In the genomic region with DNA sequence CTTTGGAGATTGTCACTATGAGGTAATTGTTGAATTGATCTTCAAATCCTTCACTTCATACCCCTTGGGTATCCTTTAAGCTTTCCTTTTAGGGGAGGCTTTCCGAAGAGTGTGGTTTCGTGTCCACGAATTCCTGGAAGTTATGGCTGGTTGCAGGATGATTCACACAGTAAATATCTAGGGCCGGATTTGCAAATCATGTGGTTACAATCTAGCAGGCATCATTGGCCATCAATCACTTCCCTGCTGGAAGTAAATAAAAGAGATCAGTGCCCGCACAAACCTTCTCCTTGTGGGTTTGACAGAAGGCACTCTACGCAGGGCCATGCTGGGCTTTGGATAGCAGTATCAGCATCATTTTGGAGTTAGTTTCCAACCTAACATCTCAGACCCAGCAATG, we compare ENCODE assay signal across 28 mouse cellular contexts.
DNase-seq lines count a peak whose midpoint lies in the region; ATAC-seq and TF ChIP-seq lines count a peak whose summit lies in the region.
"Had no signal": no experiment of that assay in that cellular context is flagged by ENCODE, and none has a peak within 500 bp of the region (broad histone marks: within the 10 kb centered on the region; RNA-seq: fewer than 3 reads in every experiment).

No protein-coding gene starts in this region.

- H3K36me3 ChIP-seq in hindbrain, embryonic 16.5 days (ENCODE audit: control insufficient read depth, insufficient read depth, low read length): no peaks in the 10 kb centered on the region
- H3K36me3 ChIP-seq in midbrain, embryonic 10.5 days: no peaks in the 10 kb centered on the region
- H3K36me3 ChIP-seq: heart, embryonic 12.5 days; hindbrain, embryonic 10.5 days; limb, embryonic 13.5 days; liver, embryonic 12.5 days; midbrain, embryonic 12.5 days had no signal

- peaks cover 13% of the 10 kb centered on the region for H3K4me1 ChIP-seq in embryonic fibroblast, embryonic 13.5 days (ENCODE audit: control insufficient read depth, insufficient read depth, low read length)
- no peaks in the 10 kb centered on the region for H3K4me1 ChIP-seq in hindbrain, embryonic 16.5 days (ENCODE audit: control insufficient read depth, insufficient read depth, low read depth, low read length)
- H3K4me1 ChIP-seq in midbrain, embryonic 10.5 days: no peaks in the 10 kb centered on the region
- H3K4me1 ChIP-seq: hindbrain, embryonic 10.5 days; limb, embryonic 13.5 days; liver, embryonic 12.5 days; midbrain, embryonic 12.5 days had no signal

- TF ChIP-seq POLR2A in embryonic fibroblast, embryonic 13.5 days (IDR thresholded peaks at IDR 0.05; ENCODE audit: low read depth, low read length): no peak

- H3K27me3 ChIP-seq in hindbrain, embryonic 16.5 days (replicated peaks; ENCODE audit: control insufficient read depth, insufficient read depth, low read length): no peaks in the 10 kb centered on the region
- H3K27me3 ChIP-seq in midbrain, embryonic 10.5 days (ENCODE audit: low read depth, poor library complexity, severe bottlenecking): no peaks in the 10 kb centered on the region
- H3K27me3 ChIP-seq: heart, embryonic 12.5 days; limb, embryonic 13.5 days; liver, embryonic 12.5 days; midbrain, embryonic 12.5 days had no signal

- DNase-seq in adrenal gland, adult (ENCODE audit: inconsistent age in 2 of 2, low spot score in 1 of 2): peak; percentile 37 to 88
- no peak for DNase-seq in adrenal gland, postnatal 4 days (ENCODE audit: low spot score in 2 of 2)
- DNase-seq in 3134 (ENCODE audit: extremely low read depth, insufficient read length, low spot score): peak; percentile 49
- peak; percentile 19 for DNase-seq in adipocyte (ENCODE audit: low spot score)
- no peak for DNase-seq in embryo, embryonic 9.5 days (ENCODE audit: extremely low spot score)
- DNase-seq in midbrain, embryonic 10.5 days (ENCODE audit: low spot score): no peak
- DNase-seq: cerebellum, adult 8-10 months; cerebellum, postnatal 36 days; embryo, embryonic 11 days; forebrain, postnatal 0 days; gastrocnemius, postnatal 14 days; heart, adult 18-20 months; heart, postnatal 10 days; kidney, adult 11 months; layer of hippocampus, postnatal 36 days; lung, adult 18-20 months; lung, postnatal 14 days; right cerebral cortex, postnatal 25 days; thymus, adult 2 months had no signal

- no peak overlapping the region for H3K4me3 ChIP-seq in embryonic fibroblast, embryonic 13.5 days (ENCODE audit: insufficient read depth, low read length)
- H3K4me3 ChIP-seq in hindbrain, embryonic 16.5 days (ENCODE audit: low read length): no peak overlapping the region
- no peak overlapping the region for H3K4me3 ChIP-seq in midbrain, embryonic 10.5 days
- H3K4me3 ChIP-seq: heart, embryonic 12.5 days; hindbrain, embryonic 10.5 days; limb, embryonic 13.5 days; liver, embryonic 12.5 days; midbrain, embryonic 12.5 days had no signal

- H3K9me3 ChIP-seq in hindbrain, embryonic 16.5 days (ENCODE audit: control insufficient read depth, low read length): no peaks in the 10 kb centered on the region
- H3K9me3 ChIP-seq in midbrain, embryonic 10.5 days (replicated peaks): no peaks in the 10 kb centered on the region
- H3K9me3 ChIP-seq: heart, embryonic 12.5 days; hindbrain, embryonic 10.5 days; limb, embryonic 13.5 days; liver, embryonic 12.5 days; midbrain, embryonic 12.5 days had no signal

- no peak overlapping the region for H3K9ac ChIP-seq in hindbrain, embryonic 16.5 days (ENCODE audit: low read depth, low read length)
- H3K9ac ChIP-seq: forebrain, postnatal 0 days; heart, embryonic 12.5 days; limb, embryonic 13.5 days; liver, embryonic 12.5 days; midbrain, embryonic 12.5 days had no signal

- no peak for ATAC-seq in hindbrain, embryonic 16.5 days
- ATAC-seq: activated CD4-positive, CD25-positive, alpha-beta regulatory T cell, adult 4 months; forebrain, postnatal 0 days; hindbrain, postnatal 0 days; liver, embryonic 12.5 days had no signal

- H3K27ac ChIP-seq in embryonic fibroblast, embryonic 13.5 days (ENCODE audit: insufficient read depth, low read length): peak overlapping the region; percentile 98
- no peak overlapping the region for H3K27ac ChIP-seq in hindbrain, embryonic 16.5 days (ENCODE audit: low read depth, low read length)
- no peak overlapping the region for H3K27ac ChIP-seq in midbrain, embryonic 10.5 days (replicated peaks)
- H3K27ac ChIP-seq: hindbrain, embryonic 10.5 days; hindbrain, postnatal 0 days; limb, embryonic 13.5 days; liver, embryonic 12.5 days; midbrain, embryonic 12.5 days had no signal

- 72% methylated on average over 6 of the region's 6 CpGs for WGBS in hindbrain, embryonic 16.5 days
- 92% methylated on average over 6 of the region's 6 CpGs for WGBS in midbrain, embryonic 10.5 days

- no peak overlapping the region for H3K4me2 ChIP-seq in hindbrain, embryonic 16.5 days (ENCODE audit: low read length)
- H3K4me2 ChIP-seq: heart, embryonic 12.5 days; limb, embryonic 13.5 days; liver, embryonic 12.5 days; midbrain, embryonic 12.5 days had no signal

- TF ChIP-seq CTCF in embryonic fibroblast, embryonic 13.5 days (IDR thresholded peaks at IDR 0.05; ENCODE audit: borderline replicate concordance, insufficient read depth, low read length): no peak

Comparison
In these comparisons a context has a peak if more than half of its experiments do, and no peak if none do; other contexts are left out.
1. DNase-seq: peak in adrenal gland, adult (2 of 2), 3134 (single experiment) and adipocyte (single experiment); none in adrenal gland, postnatal 4 days (0 of 2), embryo, embryonic 9.5 days (single experiment) and midbrain, embryonic 10.5 days (single experiment).